Mouse (Mus musculus): Measurements from ENCODE around the gene Grifin.

GRCm38 (mm10) chr5:140513921-140514320, 51.0 kb downstream of the Grifin start:
- TF ChIP-seq CTCF (IDR thresholded peaks at IDR 0.05; ENCODE audit: insufficient read depth, low read length) (no peak), POLR2A (IDR thresholded peaks at IDR 0.05; ENCODE audit: borderline replicate concordance, extremely low read depth, low read depth, low read length) (no peak)
